Mouse (Mus musculus): ENCODE measurements at regions not wholly inside any gene's neighbourhood (a gene's known extent, or its start where the extent isn't known, plus 50 kb on each side); places are given as distances from the start of the nearest gene placed in this dataset.

DNA sequence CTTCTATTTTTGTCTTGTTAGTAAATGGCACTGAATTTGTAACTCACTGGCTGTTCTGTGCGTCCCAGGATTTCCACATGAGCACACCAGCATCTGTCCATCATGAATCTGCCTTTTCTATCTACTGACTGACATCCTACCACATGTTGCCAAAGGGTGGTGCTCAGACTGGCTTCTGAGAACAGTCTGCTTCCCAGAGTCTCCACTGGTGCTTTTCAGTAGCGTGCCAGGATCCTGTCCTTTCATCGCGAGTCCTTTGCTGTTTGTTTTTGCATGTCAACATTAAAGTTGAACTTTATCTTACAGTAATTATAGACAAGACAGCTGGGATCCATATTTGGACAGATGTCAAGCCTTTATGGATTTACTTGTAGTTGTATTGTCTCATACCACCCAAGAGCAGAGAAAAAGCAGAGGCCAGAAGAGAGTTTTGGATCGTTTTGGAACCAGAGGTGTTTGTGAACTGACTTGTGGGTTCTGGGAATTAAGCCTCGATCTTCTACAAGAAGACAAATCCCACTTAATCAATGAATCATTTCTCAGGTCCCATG is 314.0 kb upstream of the Agtr1b start:
- DNase-seq (ENCODE audit: low read depth) = no peak

DNA sequence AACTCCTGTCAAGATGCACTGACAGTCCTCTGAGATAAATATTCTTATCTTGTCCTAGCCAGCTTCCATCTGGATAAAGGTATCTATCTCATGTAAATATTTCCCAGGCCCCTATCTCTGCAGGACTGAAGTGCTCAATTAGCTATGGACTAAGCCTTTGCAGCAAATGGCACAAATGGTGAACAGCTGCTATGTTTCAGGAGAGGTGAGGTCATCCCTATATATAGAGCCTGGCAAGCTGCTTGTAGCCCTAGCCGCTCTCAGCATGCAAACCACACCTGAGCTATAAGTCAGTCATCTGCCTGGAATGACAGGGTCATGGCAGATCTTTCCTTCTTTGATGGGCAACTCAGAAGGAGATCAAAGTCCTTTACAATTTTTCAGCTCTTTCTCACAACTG is 294.9 kb upstream of the Agtr1b start:
- no peak for DNase-seq (ENCODE audit: low read depth)

DNA sequence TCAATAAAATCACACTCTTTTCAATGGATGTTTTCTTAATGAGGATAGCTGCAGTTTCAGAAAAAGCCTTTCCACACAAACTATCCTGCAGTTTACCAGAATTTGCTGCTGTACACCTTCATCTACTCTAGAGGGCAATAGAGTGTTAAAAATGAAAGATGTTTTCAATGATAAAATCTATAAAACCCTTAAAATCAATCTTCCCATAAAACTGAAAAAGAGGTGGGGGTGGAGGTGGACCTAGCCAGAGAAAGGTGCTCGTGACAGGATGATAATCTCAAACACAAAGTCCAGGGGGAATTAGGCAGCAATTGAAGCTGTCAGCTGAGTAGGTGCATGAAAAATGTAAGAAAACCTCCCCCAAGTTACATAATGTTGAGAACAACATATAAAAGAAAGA is 288.4 kb upstream of the Agtr1b start:
- peak; percentile 35 for DNase-seq (ENCODE audit: low read depth)

Data from induced T-regulatory cell, adult 2 months (primary cell).